Mouse (Mus musculus): ENCODE measurements at regions not wholly inside any gene's neighbourhood (a gene's known extent, or its start where the extent isn't known, plus 50 kb on each side); places are given as distances from the start of the nearest gene placed in this dataset.

- no peak for TF ChIP-seq CTCF (IDR thresholded peaks at IDR 0.05)
- no peak for TF ChIP-seq EP300 (IDR thresholded peaks at IDR 0.05)
These were observed 169.1 kb downstream of the Mid1ip1 start for GRCm38 (mm10) chrX:10883729-10884464.

Data from lung, postnatal 0 days (tissue).